27 mouse cellular contexts compared by ENCODE assay signal in genomic region chr19:41299446-41299845, GRCm38 (mm10).
"Had no signal": no experiment of that assay in that cellular context is flagged by ENCODE, and none has a peak within 500 bp of the region (broad histone marks: within the 10 kb centered on the region; RNA-seq: fewer than 3 reads in every experiment).

No protein-coding gene starts in this region.

- DNase-seq: gastrocnemius, postnatal 14 days; gastrocnemius, postnatal 36 days; heart, adult 11 months; heart, adult 2 months; heart, postnatal 14 days; heart, postnatal 36 days; kidney, adult 11 months; kidney, adult 2 months; kidney, adult 9 months; kidney, postnatal 25 days; kidney, postnatal 4 days; liver; liver, embryonic 13.5 days had no signal

- H3K27me3 ChIP-seq: heart, embryonic 13.5 days; hindbrain, embryonic 12.5 days; hindbrain, embryonic 15.5 days; liver, embryonic 13.5 days; liver, embryonic 15.5 days had no signal

- H3K4me1 ChIP-seq: heart, embryonic 15.5 days; hindbrain, embryonic 15.5 days; liver, embryonic 13.5 days; liver, embryonic 15.5 days had no signal

- H3K4me2 ChIP-seq: heart, embryonic 11.5 days; heart, embryonic 13.5 days; heart, embryonic 15.5 days; hindbrain, embryonic 12.5 days; hindbrain, embryonic 15.5 days; kidney, embryonic 15.5 days; limb, embryonic 12.5 days; liver, embryonic 11.5 days; liver, embryonic 13.5 days; liver, embryonic 15.5 days had no signal

- H3K4me3 ChIP-seq: heart, adult 2 months; heart, embryonic 13.5 days; heart, embryonic 15.5 days; hindbrain, embryonic 12.5 days; hindbrain, embryonic 15.5 days; kidney, embryonic 15.5 days; layer of hippocampus, adult 2 months; left cerebral cortex, adult 2 months; limb, embryonic 10.5 days; limb, embryonic 12.5 days; liver, embryonic 13.5 days; liver, embryonic 15.5 days had no signal

- H3K36me3 ChIP-seq: heart, embryonic 13.5 days; heart, embryonic 15.5 days; hindbrain, embryonic 12.5 days; hindbrain, embryonic 15.5 days; kidney, embryonic 15.5 days; limb, embryonic 10.5 days; limb, embryonic 12.5 days; liver, embryonic 13.5 days had no signal

- H3K9me3 ChIP-seq: heart, embryonic 13.5 days; heart, embryonic 15.5 days; hindbrain, embryonic 12.5 days; hindbrain, embryonic 15.5 days; kidney, embryonic 15.5 days; limb, embryonic 10.5 days; limb, embryonic 12.5 days; liver, embryonic 13.5 days; liver, embryonic 15.5 days had no signal

- H3K27ac ChIP-seq: heart, adult 2 months; heart, embryonic 13.5 days; heart, embryonic 15.5 days; hindbrain, embryonic 12.5 days; hindbrain, embryonic 15.5 days; kidney, embryonic 15.5 days; kidney, postnatal 0 days; layer of hippocampus, adult 2 months; left cerebral cortex, adult 2 months; limb, embryonic 10.5 days; limb, embryonic 12.5 days; liver, embryonic 13.5 days; liver, embryonic 15.5 days had no signal

- ATAC-seq: intestine, embryonic 16.5 days had no signal

- H3K9ac ChIP-seq: heart, embryonic 13.5 days; heart, embryonic 15.5 days; hindbrain, embryonic 12.5 days; hindbrain, embryonic 15.5 days; kidney, embryonic 15.5 days; limb, embryonic 12.5 days; liver, embryonic 13.5 days; liver, embryonic 15.5 days had no signal
